In genomic region chr3:97767771-97768762, GRCm38 (mm10) we compare ENCODE assay signal across 8 mouse cellular contexts.
DNase-seq lines count a peak whose midpoint lies in the region; ATAC-seq lines count a peak whose summit lies in the region.

No protein-coding gene starts in this region.

- 3% methylated on average over 47 of the region's 47 CpGs for WGBS in hindbrain, embryonic 15.5 days

- H3K9me3 ChIP-seq in hindbrain, embryonic 15.5 days, result no peaks in the 10 kb centered on the region

- peak; percentile 96 for DNase-seq in R1 (ENCODE audit: low read depth, low spot score)
- DNase-seq in cerebellum, postnatal 36 days, result peak; percentile 92
- peak; percentile 93 to 95 for DNase-seq in frontal cortex, postnatal 36 days (ENCODE audit: low spot score in 2 of 2)
- DNase-seq in left cerebral cortex, adult 11 months (ENCODE audit: low spot score), result peak; percentile 89
- peak; percentile 93 to 96 for DNase-seq in lung, postnatal 4 days
- peak; percentile 89 for DNase-seq in retina, postnatal 7 days (ENCODE audit: low read depth, low spot score)
- DNase-seq in urinary bladder, adult 2 months (ENCODE audit: low spot score), result peak; percentile 88

- peak overlapping the region; percentile 63 for H3K4me3 ChIP-seq in hindbrain, embryonic 15.5 days

- no peaks in the 10 kb centered on the region for H3K36me3 ChIP-seq in hindbrain, embryonic 15.5 days

- no peaks in the 10 kb centered on the region for H3K27me3 ChIP-seq in hindbrain, embryonic 15.5 days

- peaks cover 43% of the 10 kb centered on the region for H3K4me1 ChIP-seq in hindbrain, embryonic 15.5 days (replicated peaks)

- H3K9ac ChIP-seq in hindbrain, embryonic 15.5 days, result peak overlapping the region; percentile 67

- H3K27ac ChIP-seq in hindbrain, embryonic 15.5 days (replicated peaks), result peak overlapping the region; percentile 94

- H3K4me2 ChIP-seq in hindbrain, embryonic 15.5 days, result peak overlapping the region; percentile 86

- peak; percentile 98 for ATAC-seq in hindbrain, embryonic 15.5 days (ENCODE audit: low FRiP score, low read depth)

Comparison
In these comparisons a context has a peak if more than half of its experiments do, and no peak if none do; other contexts are left out.
1. Peak in every context shown above with its lines: DNase-seq, ATAC-seq, H3K4me3 ChIP-seq and H3K27ac ChIP-seq.